Mouse (Mus musculus) cerebellum, adult 2 months (tissue): Measurements from ENCODE around the gene Ptpn3. TPM values are rescaled to one million over a fixed set of nuclear protein-coding genes. Genes with fewer than 3 reads are reported as not detected.

Source experiments
- DNase-seq, 2 experiments: peaks; one replicate each; pipeline ENCODE4 v3.0.0; 2021
- H3K27ac ChIP-seq: fragments of 200-500 bp; 2 replicates; pipeline ENCODE4 v1.5.1; 2012; ENCODE audit warnings: low read length, control low read depth, inconsistent platforms; ENCODE audit not compliant: insufficient read depth
- H3K27me3 ChIP-seq: fragments of 200-500 bp; 2 replicates; pipeline ENCODE4 v1.6.1; 2012; ENCODE audit warnings: inconsistent platforms, mild to moderate bottlenecking, low read length, moderate library complexity; ENCODE audit not compliant: control insufficient read depth, insufficient read depth
- H3K4me1 ChIP-seq: fragments of 200-500 bp; 2 replicates; pipeline ENCODE4 v1.6.1; 2011; ENCODE audit warnings: low read length; ENCODE audit not compliant: control insufficient read depth, insufficient read depth
- H3K4me3 ChIP-seq: fragments of 200-500 bp; replicated peaks from 2 replicates; pipeline ENCODE3; 2011; ENCODE audit warnings: mild to moderate bottlenecking, low read depth, low read length, control low read depth; ENCODE audit not compliant: insufficient read depth
- CTCF ChIP-seq: fragments of 200-500 bp; IDR thresholded peaks from 2 replicates; pipeline ENCODE4 v1.5.1; 2011; ENCODE audit warnings: low read depth, mild to moderate bottlenecking, control low read depth, low read length, moderate library complexity, borderline replicate concordance; ENCODE audit not compliant: insufficient read depth
- POLR2A ChIP-seq: fragments of 200-500 bp; IDR thresholded peaks from 2 replicates; pipeline ENCODE4 v1.6.1; 2011; ENCODE audit warnings: low read length, control low read depth, borderline replicate concordance; ENCODE audit not compliant: insufficient read depth
- WGBS: fragments of 180-500 bp; shearing (Covaris S2); methylation state at CpG from one replicate; pipeline ENCODE4 v1.1.7; 2018; 5-methylcytosine and 5-hydroxymethylcytosine counted together
- polyA plus RNA-seq: library from polyadenylated mRNA; depleted of rRNA; stranded (reverse); fragments of >200 nt; gene quantifications from 2 replicates; pipeline ENCODE4 v1.2.3, GENCODE M21; 2012

The Ptpn3 gene
- polyA plus RNA-seq, 1 experiment = 13.5 TPM

DNA sequence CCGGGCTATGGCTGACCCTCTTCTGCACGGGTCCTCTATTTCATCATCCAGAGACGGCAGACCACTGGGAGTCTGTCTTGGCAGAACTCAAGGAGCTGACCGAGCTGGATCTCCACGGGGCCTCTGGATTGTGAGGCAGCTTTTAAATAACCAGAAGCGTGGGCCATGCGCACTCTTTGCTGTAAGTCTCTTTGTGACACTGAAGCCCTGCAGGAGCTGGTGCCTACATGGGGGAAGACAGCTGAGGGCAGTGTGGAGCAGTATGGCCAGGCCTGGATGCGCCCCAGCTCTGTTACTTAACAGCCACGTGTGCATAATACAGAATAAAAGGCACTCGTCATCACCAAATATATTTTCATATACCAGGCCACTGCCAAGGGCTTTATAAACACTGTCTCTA, 60.7 kb downstream of the Ptpn3 start:
- 33% methylated on average over 10 of the region's 10 CpGs for WGBS
- no peaks in the 10 kb centered on the region for H3K27me3 ChIP-seq
- no peak overlapping the region for H3K27ac ChIP-seq
- TF ChIP-seq POLR2A = no peak
- peak; percentile 46; the same call in 1 of the 2 replicates for TF ChIP-seq CTCF
- peaks cover 8% of the 10 kb centered on the region for H3K4me1 ChIP-seq
- no peak overlapping the region for H3K4me3 ChIP-seq
- DNase-seq = peak; percentile 47 to 51

DNA sequence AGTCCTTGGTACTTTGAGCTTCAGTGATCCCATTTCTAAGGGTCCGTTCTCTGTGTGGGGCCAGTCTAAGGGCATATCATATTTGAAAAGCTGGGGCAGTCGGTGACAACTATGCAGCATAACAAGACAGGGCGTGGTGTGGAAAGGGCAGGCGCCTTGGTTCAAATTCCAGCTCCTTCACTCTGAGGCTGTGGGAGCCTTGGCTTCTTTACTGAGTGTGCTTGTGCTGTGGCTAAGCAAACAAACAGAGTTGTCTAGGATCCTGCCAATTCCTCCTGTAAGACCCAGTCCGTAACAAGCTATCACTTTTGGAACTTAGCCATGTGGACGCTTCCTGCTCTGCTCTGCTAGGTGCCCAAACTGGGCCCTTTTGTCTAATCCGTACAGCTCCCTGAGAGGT, 61.5 kb downstream of the Ptpn3 start:
- peaks cover 8% of the 10 kb centered on the region for H3K4me1 ChIP-seq
- TF ChIP-seq CTCF (no peak), POLR2A (no peak)
- 63% methylated on average over 7 of the region's 7 CpGs for WGBS
- H3K27me3 ChIP-seq = no peaks in the 10 kb centered on the region
- no peak overlapping the region for H3K4me3 ChIP-seq
- no peak for DNase-seq
- no peak overlapping the region for H3K27ac ChIP-seq

DNA sequence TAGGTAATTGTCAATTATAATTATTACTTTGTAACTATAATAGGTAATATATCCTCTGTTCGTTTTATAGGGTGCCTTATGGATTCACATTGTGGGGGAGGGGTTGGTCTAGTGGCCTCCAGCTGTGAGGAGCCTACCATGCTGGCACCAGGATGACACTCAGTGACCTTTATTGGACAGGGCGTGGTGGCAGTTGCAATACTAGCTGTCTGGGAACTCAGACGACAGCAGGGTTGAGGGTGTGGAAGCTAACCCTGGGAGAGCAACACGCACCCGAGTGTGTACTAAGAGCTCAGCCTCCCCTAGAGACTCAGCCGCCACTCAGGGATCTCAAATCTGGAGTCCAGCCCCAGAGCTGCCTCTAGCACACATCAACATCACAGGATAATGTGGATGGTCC, 62.5 kb downstream of the Ptpn3 start:
- no peak for DNase-seq
- 71% methylated on average over 6 of the region's 6 CpGs for WGBS
- no peak overlapping the region for H3K27ac ChIP-seq
- H3K27me3 ChIP-seq = no peaks in the 10 kb centered on the region
- H3K4me3 ChIP-seq = no peak overlapping the region
- no peak for TF ChIP-seq CTCF
- TF ChIP-seq POLR2A = no peak
- H3K4me1 ChIP-seq = peaks cover 8% of the 10 kb centered on the region

DNA sequence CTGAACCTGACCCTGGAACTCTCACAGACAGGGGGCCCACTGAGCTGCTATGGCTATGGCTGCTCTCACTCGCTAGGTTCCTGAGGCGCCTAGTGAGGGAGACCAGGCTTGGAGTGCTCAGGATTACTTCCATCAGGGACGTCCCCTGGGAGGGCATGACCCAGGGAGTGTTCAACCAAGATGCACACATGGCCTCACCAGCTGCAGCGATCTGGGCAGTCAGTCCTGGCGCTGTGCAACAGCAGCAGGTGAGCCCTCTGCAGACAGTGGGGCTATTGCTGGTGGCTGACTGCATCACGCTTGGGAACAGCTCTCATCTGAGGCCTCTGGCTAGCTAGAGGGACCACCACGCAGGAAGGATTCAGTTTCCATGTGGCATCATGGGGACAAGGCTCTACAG, 63.5 kb downstream of the Ptpn3 start:
- no peaks in the 10 kb centered on the region for H3K27me3 ChIP-seq
- no peak overlapping the region for H3K4me3 ChIP-seq
- 68% methylated on average over 7 of the region's 7 CpGs for WGBS
- H3K27ac ChIP-seq = no peak overlapping the region
- TF ChIP-seq CTCF (no peak), POLR2A (no peak)
- DNase-seq = no peak
- peaks cover 8% of the 10 kb centered on the region for H3K4me1 ChIP-seq

DNA sequence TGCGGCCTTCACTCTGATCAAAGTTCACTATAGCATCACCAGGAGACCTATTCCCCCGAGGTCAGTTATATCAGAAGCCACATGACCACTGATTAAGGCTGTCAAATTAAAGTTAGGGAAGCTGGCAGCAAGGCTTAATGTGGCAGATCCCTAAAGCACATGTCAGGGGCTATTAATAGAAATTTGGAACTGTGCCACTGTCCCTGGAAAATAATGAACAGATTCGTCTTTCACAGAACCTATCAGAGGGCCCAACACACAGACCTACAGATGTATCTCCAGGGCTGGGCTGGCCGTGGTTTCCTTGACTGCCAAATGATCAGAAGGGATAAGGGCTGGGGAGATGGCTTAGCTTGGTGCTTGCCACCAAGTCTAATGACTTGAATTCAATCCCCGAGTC, 65.1 kb downstream of the Ptpn3 start:
- Histone ChIP-seq H3K4me1 (peaks cover 8% of the 10 kb centered on the region), H3K27me3 (no peaks in the 10 kb centered on the region), H3K27ac (no peak overlapping the region), H3K4me3 (no peak overlapping the region)
- DNase-seq = peak in 1 of 2 experiments; percentile 27
- 31% methylated on average over 5 of the region's 5 CpGs for WGBS
- TF ChIP-seq CTCF = no peak
- no peak for TF ChIP-seq POLR2A

DNA sequence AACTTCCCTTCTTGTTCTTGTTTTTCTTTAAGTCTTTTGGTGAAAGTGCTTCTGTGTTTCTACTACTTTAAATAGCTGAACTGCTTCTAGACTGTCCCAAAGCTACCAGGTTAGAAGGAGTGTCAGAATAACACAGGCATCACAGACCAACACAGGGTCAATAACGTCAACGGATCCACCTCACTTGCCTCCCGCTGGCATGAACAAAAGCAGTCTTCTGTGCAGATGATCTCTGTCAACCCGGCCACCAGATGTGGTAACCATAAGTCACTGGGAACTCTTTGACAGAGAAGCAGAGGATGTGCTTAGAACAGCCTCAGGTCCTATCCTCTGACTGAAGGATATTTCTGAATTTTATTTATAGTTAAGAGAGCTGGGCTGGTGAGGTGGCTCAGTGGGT, 65.9 kb downstream of the Ptpn3 start:
- TF ChIP-seq CTCF (no peak), POLR2A (no peak)
- 66% methylated on average over 4 of the region's 4 CpGs for WGBS
- DNase-seq = no peak
- no peak overlapping the region for H3K4me3 ChIP-seq
- no peaks in the 10 kb centered on the region for H3K27me3 ChIP-seq
- H3K27ac ChIP-seq = no peak overlapping the region
- H3K4me1 ChIP-seq = peaks cover 6% of the 10 kb centered on the region; the same call in 1 of the 2 replicates

DNA sequence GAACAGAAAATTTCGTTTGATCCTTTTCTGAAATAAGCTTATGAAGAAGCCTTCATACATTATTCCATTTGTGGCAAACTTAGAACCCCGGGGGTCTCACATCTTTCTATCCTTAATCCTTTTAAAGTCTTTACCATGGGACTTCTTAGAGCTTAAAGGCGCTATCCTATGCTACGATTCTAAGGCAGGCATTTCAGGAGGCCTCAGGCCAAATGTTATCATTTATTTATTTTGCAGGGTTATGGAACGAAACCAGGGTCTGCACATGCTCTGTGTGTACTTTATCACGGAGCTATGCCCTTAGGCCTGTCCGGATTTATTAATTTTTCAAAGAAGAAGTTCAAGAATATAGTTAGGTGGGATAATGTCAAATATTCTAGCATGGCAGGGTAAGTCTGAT, 67.3 kb downstream of the Ptpn3 start:
- Histone ChIP-seq H3K27ac (no peak overlapping the region), H3K4me1 (0 out of 2 replicates have a peak, but pooled peaks cover 3% of the 10 kb centered on the region), H3K4me3 (no peak overlapping the region), H3K27me3 (no peaks in the 10 kb centered on the region)
- TF ChIP-seq POLR2A = no peak
- no peak for TF ChIP-seq CTCF
- no peak for DNase-seq
- 95% methylated on average over 7 of the region's 7 CpGs for WGBS

DNA sequence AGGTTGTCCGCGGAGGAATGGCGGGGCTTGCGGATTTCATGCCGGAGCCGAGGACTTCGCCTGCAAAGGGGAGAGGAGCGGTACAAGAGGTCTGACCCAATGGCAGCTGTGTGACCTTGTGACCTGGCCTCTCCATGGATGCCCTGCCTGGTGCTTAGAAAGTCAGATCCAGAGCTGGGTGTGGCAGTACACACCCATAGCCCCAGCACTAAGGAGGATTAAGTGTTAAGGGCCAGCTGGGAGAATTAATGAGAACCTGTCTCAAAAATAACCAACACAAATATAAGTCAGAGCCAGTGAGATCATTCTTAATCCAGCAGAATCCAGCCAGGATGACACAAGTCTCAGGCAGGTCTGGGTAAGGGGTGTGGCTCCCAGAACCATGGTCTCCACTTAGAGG, 69.2 kb downstream of the Ptpn3 start:
- Histone ChIP-seq H3K4me1 (0 out of 2 replicates have a peak, but pooled peaks cover 3% of the 10 kb centered on the region), H3K27ac (no peak overlapping the region)

More for the DNA sequence above, 69.2 kb downstream of the Ptpn3 start:
- TF ChIP-seq POLR2A (no peak), CTCF (no peak)
- WGBS = 95% methylated on average over 8 of the region's 8 CpGs
- no peak overlapping the region for H3K4me3 ChIP-seq
- no peak for DNase-seq
- H3K27me3 ChIP-seq = no peaks in the 10 kb centered on the region
